Mouse (Mus musculus) heart, postnatal 0 days (tissue): ENCODE measurements at regions not wholly inside any gene's neighbourhood (a gene's known extent, or its start where the extent isn't known, plus 50 kb on each side); places are given as distances from the start of the nearest gene placed in this dataset.

Experiments
- ATAC-seq: fragments of 200-750 bp; cut with Nextera tagmentation; 2 replicates; pipeline ENCODE4 v1.8.0; 2017; ENCODE audit warnings: low read depth, moderate number of reproducible peaks, moderate library complexity; ENCODE audit not compliant: insufficient read depth
- DNase-seq: peaks from one replicate; pipeline ENCODE4 v3.0.0-alpha.2; 2016; ENCODE audit warnings: low spot score
- H3K27ac ChIP-seq: fragments of 300-500 bp; sonication (generic); 2 replicates; pipeline ENCODE4 v1.5.1; 2014; ENCODE audit warnings: low read depth, mild to moderate bottlenecking
- H3K27me3 ChIP-seq: fragments of 300-500 bp; sonication (generic); 2 replicates; pipeline ENCODE4 v1.6.1; 2014; ENCODE audit warnings: low read length, mixed read lengths; ENCODE audit not compliant: control insufficient read depth, insufficient read depth
- H3K36me3 ChIP-seq: fragments of 300-500 bp; sonication (generic); replicated peaks from 2 replicates; pipeline ENCODE4 v1.6.1; 2014; ENCODE audit warnings: low read length, mixed read lengths; ENCODE audit not compliant: control insufficient read depth, insufficient read depth
- H3K4me1 ChIP-seq: fragments of 300-500 bp; sonication (generic); 2 replicates; pipeline ENCODE4 v1.6.1; 2014; ENCODE audit warnings: antibody characterized with exemption; ENCODE audit not compliant: control insufficient read depth, insufficient read depth
- H3K4me2 ChIP-seq: fragments of 300-500 bp; sonication (generic); 2 replicates; pipeline ENCODE4 v1.6.1; 2014; ENCODE audit warnings: low read depth, mild to moderate bottlenecking, low read length, moderate library complexity
- H3K4me3 ChIP-seq: fragments of 300-500 bp; sonication (generic); 2 replicates; pipeline ENCODE4 v1.5.1; 2014; ENCODE audit warnings: low read depth, low read length
- H3K9ac ChIP-seq: fragments of 300-500 bp; sonication (generic); replicated peaks from 2 replicates; pipeline ENCODE4 v1.6.1; 2014; ENCODE audit warnings: low read depth, low read length, mixed read lengths
- H3K9me3 ChIP-seq: fragments of 300-500 bp; sonication (generic); replicated peaks from 2 replicates; pipeline ENCODE4 v1.6.1; 2016; ENCODE audit warnings: low read length; ENCODE audit not compliant: control insufficient read depth
- CTCF ChIP-seq: IDR thresholded peaks from 2 replicates; pipeline ENCODE4 v1.5.1; 2016; ENCODE audit warnings: antibody characterized with exemption, control low read depth, low read depth
- EP300 ChIP-seq: IDR thresholded peaks from 2 replicates; pipeline ENCODE4 v1.6.1; 2016; ENCODE audit warnings: antibody characterized with exemption, low read depth
- WGBS: fragments of 180-500 bp; shearing (Covaris S2); extraction: QIAGEN DNeasy Blood & Tissue Kit; methylation state at CpG from one replicate; pipeline ENCODE4 v1.1.7; 2014; 5-methylcytosine and 5-hydroxymethylcytosine counted together

DNA sequence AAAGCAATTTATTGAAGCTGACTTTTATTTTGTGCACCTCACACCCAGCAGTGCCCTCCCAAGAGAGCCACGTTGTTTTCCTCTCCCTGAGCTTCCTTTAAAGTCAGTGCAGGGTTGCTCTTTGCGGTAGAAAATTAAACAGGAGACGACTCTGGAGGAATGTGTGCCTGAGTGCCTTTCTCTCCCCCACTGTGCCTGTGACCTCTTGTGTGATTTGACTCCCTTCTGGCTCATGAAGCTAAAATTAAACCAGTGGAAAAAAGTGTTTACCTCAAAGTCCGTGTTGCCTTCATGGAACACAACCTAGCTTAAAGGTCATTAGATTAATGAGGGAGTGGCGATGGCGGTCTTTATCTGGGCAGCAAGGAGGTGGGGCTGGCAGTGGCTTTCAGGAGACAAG lies 423.4 kb upstream of the Cited2 start:
- Histone ChIP-seq H3K27ac (peak overlapping the region; percentile 77), H3K9me3 (no peaks in the 10 kb centered on the region), H3K4me1 (peaks cover 5% of the 10 kb centered on the region; the same call in 1 of the 2 replicates), H3K36me3 (no peaks in the 10 kb centered on the region), H3K4me3 (no peak overlapping the region), H3K27me3 (no peaks in the 10 kb centered on the region), H3K4me2 (0 out of 2 replicates have a peak overlapping the region, but pooled peaks have one; percentile 10), H3K9ac (no peak overlapping the region)
- TF ChIP-seq EP300 (no peak), CTCF (no peak)
- ATAC-seq: peak; percentile 91
- WGBS: 18% methylated on average over 6 of the region's 6 CpGs
- DNase-seq: peak; percentile 81

DNA sequence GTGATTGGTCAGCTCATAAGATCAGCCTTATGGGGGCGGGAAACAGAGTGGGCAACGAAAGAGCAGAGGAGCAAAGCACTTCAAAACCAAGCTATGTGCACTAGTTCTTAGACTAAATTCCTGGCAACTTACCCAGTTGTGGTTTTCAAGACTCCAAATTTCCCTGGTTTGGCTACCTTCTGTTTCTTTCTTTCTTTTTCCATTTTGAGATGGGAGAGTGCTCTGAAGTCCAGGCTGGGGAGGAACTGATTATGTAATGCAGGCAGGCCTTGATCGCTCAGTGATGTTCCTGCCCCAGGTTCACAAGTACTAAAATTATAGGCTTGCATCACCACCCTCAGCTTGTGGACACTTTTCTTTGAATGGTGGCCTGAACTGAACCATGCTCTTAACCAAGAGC lies 396.3 kb upstream of the Cited2 start:
- ATAC-seq: no peak
- peaks cover 8% of the 10 kb centered on the region for H3K4me1 ChIP-seq
- 86% methylated on average over 3 of the region's 3 CpGs for WGBS
- H3K9me3 ChIP-seq: no peaks in the 10 kb centered on the region
- no peak overlapping the region for H3K27ac ChIP-seq
- TF ChIP-seq EP300: no peak
- TF ChIP-seq CTCF: no peak
- DNase-seq: no peak
- H3K9ac ChIP-seq: no peak overlapping the region
- H3K4me2 ChIP-seq: no peak overlapping the region
- no peaks in the 10 kb centered on the region for H3K36me3 ChIP-seq
- H3K27me3 ChIP-seq: no peaks in the 10 kb centered on the region
- no peak overlapping the region for H3K4me3 ChIP-seq

GRCm38 (mm10) chr10:17330904-17331606 lies 392.0 kb upstream of the Cited2 start:
- Histone ChIP-seq H3K27me3 (no peaks in the 10 kb centered on the region), H3K36me3 (no peaks in the 10 kb centered on the region), H3K9ac (peak overlapping the region; percentile 58), H3K9me3 (no peaks in the 10 kb centered on the region), H3K4me3 (peak overlapping the region; percentile 36), H3K27ac (peak overlapping the region; percentile 76), H3K4me2 (peak overlapping the region; percentile 67), H3K4me1 (peaks cover 8% of the 10 kb centered on the region)
- DNase-seq (peak; percentile 30), ATAC-seq (peak; percentile 41; the same call in 1 of the 2 replicates)
- TF ChIP-seq EP300 (no peak), CTCF (no peak)
- WGBS: 12% methylated on average over 6 of the region's 6 CpGs

GRCm38 (mm10) chr10:17331607-17332008 lies 391.4 kb upstream of the Cited2 start:
- no peak for TF ChIP-seq CTCF
- Histone ChIP-seq H3K36me3 (no peaks in the 10 kb centered on the region), H3K9me3 (no peaks in the 10 kb centered on the region), H3K4me1 (peaks cover 8% of the 10 kb centered on the region), H3K4me2 (peak overlapping the region; percentile 67), H3K4me3 (peak overlapping the region; percentile 36), H3K27me3 (no peaks in the 10 kb centered on the region), H3K9ac (peak overlapping the region; percentile 58), H3K27ac (peak overlapping the region; percentile 76)
- peak; percentile 68; the same call in 1 of the 2 replicates for ATAC-seq
- peak; percentile 68 for DNase-seq
- WGBS: 4% methylated on average over 7 of the region's 7 CpGs

- H3K4me1 ChIP-seq: peaks cover 8% of the 10 kb centered on the region
- ATAC-seq: no peak
- peak overlapping the region; percentile 76; the same call in 1 of the 2 replicates for H3K27ac ChIP-seq
- no peak overlapping the region; the same call in 1 of the 2 replicates for H3K4me3 ChIP-seq
- TF ChIP-seq CTCF (no peak), EP300 (no peak)
- no peaks in the 10 kb centered on the region for H3K9me3 ChIP-seq
- peak overlapping the region; percentile 67; the same call in 1 of the 2 replicates for H3K4me2 ChIP-seq
- no peaks in the 10 kb centered on the region for H3K27me3 ChIP-seq
- H3K9ac ChIP-seq: no peak overlapping the region
- DNase-seq: no peak
- H3K36me3 ChIP-seq: no peaks in the 10 kb centered on the region
- 75% methylated on average over 6 of the region's 6 CpGs for WGBS
Observed at GRCm38 (mm10) chr10:17332025-17332767, 390.8 kb upstream of the Cited2 start.
